Mouse (Mus musculus): ENCODE measurements at regions not wholly inside any gene's neighbourhood (a gene's known extent, or its start where the extent isn't known, plus 50 kb on each side); places are given as distances from the start of the nearest gene placed in this dataset.

DNA sequence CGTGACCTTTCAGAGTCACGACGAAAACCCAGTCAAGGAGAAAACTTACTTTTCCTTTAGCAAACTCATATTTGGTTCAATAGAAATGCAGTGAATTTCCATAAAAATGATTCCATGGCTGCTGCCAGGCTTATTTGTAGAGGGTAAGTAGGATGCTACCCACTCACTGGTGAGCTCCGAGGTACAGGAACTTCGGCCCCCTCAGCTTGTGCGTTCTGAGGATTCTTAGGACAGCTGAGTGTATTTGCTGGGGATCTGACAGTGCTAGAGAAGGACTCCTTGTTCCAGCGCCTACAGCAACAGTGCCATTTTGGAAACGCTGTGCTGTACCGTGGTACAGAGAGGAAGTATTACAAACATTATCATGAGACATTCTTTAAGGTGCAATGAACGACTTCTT, 210.4 kb downstream of the Enc1 start:
- TF ChIP-seq ZMIZ1 (IDR thresholded peaks at IDR 0.05; ENCODE audit: low read depth, low read length) (no peak), GATA1 (IDR thresholded peaks at IDR 0.05; ENCODE audit: low read depth, low read length) (no peak), CTCF (IDR thresholded peaks at IDR 0.05 in 2 of 3, conservative IDR thresholded peaks at IDR 0.05 in 1 of 3; ENCODE audit: control insufficient read depth in 1 of 3, insufficient read depth in 1 of 3, low read depth in 2 of 3, low read length in 3 of 3, poor library complexity in 1 of 3, severe bottlenecking in 1 of 3) (no peak)

Measured in MEL (cell line).